Mouse (Mus musculus) CH12.LX (cell line): ENCODE data around the gene Ogfod3. TPM values are rescaled to one million over a fixed set of nuclear protein-coding genes. Genes with fewer than 3 reads are reported as not detected.

Experiments used
- DNase-seq: peaks from one replicate; pipeline ENCODE4 v3.0.0-alpha.2; 2013; ENCODE audit errors: extremely low read depth
- H3K27ac ChIP-seq: 2 replicates; pipeline ENCODE4 v1.5.1; 2012; ENCODE audit warnings: low read depth, mild to moderate bottlenecking, control low read depth, moderate library complexity; ENCODE audit not compliant: insufficient read depth
- H3K27me3 ChIP-seq: replicated peaks from 2 replicates; pipeline ENCODE3; 2012; ENCODE audit warnings: inconsistent platforms
- H3K36me3 ChIP-seq, 2 experiments: replicated peaks in 1 of 2; 2 replicates each; pipeline versions ENCODE3 to v1.6.1; 2012; ENCODE audit warnings: inconsistent platforms in 1 of 2, low read length in 1 of 2, mild to moderate bottlenecking in 1 of 2, mixed read lengths in 1 of 2, moderate library complexity in 1 of 2; ENCODE audit not compliant: control insufficient read depth in 1 of 2, insufficient read depth in 1 of 2
- H3K4me1 ChIP-seq, 2 experiments: 2 replicates each; pipeline ENCODE4 v1.6.1; 2012; ENCODE audit warnings: inconsistent platforms in 1 of 2, moderate library complexity in 1 of 2; ENCODE audit not compliant: insufficient read depth in 2 of 2, control insufficient read depth in 1 of 2
- H3K4me2 ChIP-seq: 2 replicates; pipeline ENCODE4 v1.6.1; 2012; ENCODE audit warnings: low read depth, mild to moderate bottlenecking, control low read depth; ENCODE audit not compliant: poor library complexity, insufficient read depth, severe bottlenecking
- H3K4me3 ChIP-seq, 3 experiments: fragments of 150-350 bp in 1 of 3; sonication (generic) in 1 of 3; replicated peaks in 1 of 3; 2 replicates each; pipeline versions ENCODE3 to v1.5.1; 2011 to 2012; ENCODE audit warnings: low read depth in 2 of 3, low read length in 2 of 3, mild to moderate bottlenecking in 2 of 3, moderate library complexity in 2 of 3, control low read depth in 1 of 3, improper control_type of control experiment in 1 of 3, inconsistent platforms in 1 of 3, mixed read lengths in 1 of 3; ENCODE audit not compliant: poor library complexity in 1 of 3
- H3K79me2 ChIP-seq: replicated peaks from 2 replicates; pipeline ENCODE4 v1.6.1; 2012; ENCODE audit warnings: mild to moderate bottlenecking, moderate library complexity; ENCODE audit not compliant: control insufficient read depth, poor library complexity, insufficient read depth, severe bottlenecking; ENCODE audit errors: extremely low read depth
- H3K9ac ChIP-seq: 2 replicates; pipeline ENCODE4 v1.6.1; 2012; ENCODE audit warnings: low read depth, mild to moderate bottlenecking, control low read depth, moderate library complexity; ENCODE audit not compliant: insufficient read depth
- H3K9me3 ChIP-seq: replicated peaks from 2 replicates; pipeline ENCODE3; 2012; ENCODE audit warnings: low read length, inconsistent platforms, mixed read lengths
- BHLHE40 ChIP-seq: IDR thresholded peaks from 2 replicates; pipeline ENCODE4 v1.6.1; 2011; ENCODE audit warnings: mild to moderate bottlenecking, low read depth, low read length, improper control_type of control experiment
- CHD1 ChIP-seq: IDR thresholded peaks from 2 replicates; pipeline ENCODE4 v1.6.1; 2012; ENCODE audit warnings: low read depth, low read length, improper control_type of control experiment, inconsistent platforms
- CTCF ChIP-seq, 2 experiments: IDR thresholded peaks in 1 of 2; conservative IDR thresholded peaks in 1 of 2; 2 replicates each; pipeline ENCODE4 v1.5.1; 2011 to 2012; ENCODE audit warnings: low read depth in 2 of 2, low read length in 2 of 2, improper control_type of control experiment in 1 of 2, inconsistent platforms in 1 of 2, mild to moderate bottlenecking in 1 of 2, moderate library complexity in 1 of 2
- E2F4 ChIP-seq: IDR thresholded peaks from 2 replicates; pipeline ENCODE4 v1.6.1; 2011; ENCODE audit warnings: low read depth, low read length, improper control_type of control experiment; ENCODE audit not compliant: insufficient replicate concordance
- ELF1 ChIP-seq: IDR thresholded peaks from 2 replicates; pipeline ENCODE4 v1.6.1; 2014; ENCODE audit warnings: low read depth, mild to moderate bottlenecking, inconsistent platforms, low read length, improper control_type of control experiment
- HCFC1 ChIP-seq: IDR thresholded peaks from 2 replicates; pipeline ENCODE4 v1.6.1; 2012; ENCODE audit warnings: low read depth, mild to moderate bottlenecking, inconsistent platforms, low read length, improper control_type of control experiment
- IRF4 ChIP-seq: IDR thresholded peaks from 2 replicates; pipeline ENCODE4 v1.6.1; 2014; ENCODE audit warnings: low read depth, mild to moderate bottlenecking, inconsistent platforms, low read length, improper control_type of control experiment
- JUN ChIP-seq: IDR thresholded peaks from 2 replicates; pipeline ENCODE4 v1.6.1; 2011; ENCODE audit warnings: low read depth, mild to moderate bottlenecking, low read length, improper control_type of control experiment, moderate library complexity; ENCODE audit not compliant: insufficient read depth
- JUND ChIP-seq: conservative IDR thresholded peaks from 2 replicates; pipeline ENCODE4 v1.6.1; 2011; ENCODE audit warnings: low read depth, low read length, improper control_type of control experiment
- MAX ChIP-seq: IDR thresholded peaks from 2 replicates; pipeline ENCODE4 v1.6.1; 2011; ENCODE audit warnings: low read length, improper control_type of control experiment
- MEF2A ChIP-seq: IDR thresholded peaks from 2 replicates; pipeline ENCODE4 v1.6.1; 2014; ENCODE audit warnings: low read depth, mild to moderate bottlenecking, inconsistent platforms, low read length, improper control_type of control experiment, borderline replicate concordance
- MXI1 ChIP-seq: IDR thresholded peaks from 2 replicates; pipeline ENCODE4 v1.6.1; 2011; ENCODE audit warnings: mild to moderate bottlenecking, low read depth, low read length, improper control_type of control experiment
- MYC ChIP-seq: IDR thresholded peaks from 2 replicates; pipeline ENCODE4 v1.6.1; 2011; ENCODE audit warnings: low read depth, mild to moderate bottlenecking, improper control_type of control experiment, low read length
- NELFE ChIP-seq: IDR thresholded peaks from 2 replicates; pipeline ENCODE4 v1.6.1; 2011; ENCODE audit warnings: low read depth, low read length, improper control_type of control experiment
- NRF1 ChIP-seq: IDR thresholded peaks from 2 replicates; pipeline ENCODE4 v1.6.1; 2014; ENCODE audit warnings: low read depth, mild to moderate bottlenecking, inconsistent platforms, low read length, improper control_type of control experiment, moderate library complexity
- PAX5 ChIP-seq: IDR thresholded peaks from 2 replicates; pipeline ENCODE4 v1.6.1; 2012; ENCODE audit warnings: low read length, inconsistent platforms, mixed read lengths
- POLR2AphosphoS2 ChIP-seq: IDR thresholded peaks from 2 replicates; pipeline ENCODE4 v1.6.1; 2011; ENCODE audit warnings: low read depth, low read length, improper control_type of control experiment
- RCOR1 ChIP-seq: conservative IDR thresholded peaks from 2 replicates; pipeline ENCODE4 v1.6.1; 2012; ENCODE audit warnings: low read depth, mild to moderate bottlenecking, inconsistent platforms, low read length, improper control_type of control experiment
- USF1 ChIP-seq: IDR thresholded peaks from 2 replicates; pipeline ENCODE4 v1.6.1; 2014; ENCODE audit warnings: low read depth, mild to moderate bottlenecking, inconsistent platforms, low read length, improper control_type of control experiment
- USF2 ChIP-seq: conservative IDR thresholded peaks from 2 replicates; pipeline ENCODE4 v1.6.1; 2011; ENCODE audit warnings: low read depth, low read length, improper control_type of control experiment
- ZKSCAN1 ChIP-seq: IDR thresholded peaks from 2 replicates; pipeline ENCODE4 v1.6.1; 2012; ENCODE audit warnings: low read depth, inconsistent platforms, low read length, improper control_type of control experiment, borderline replicate concordance
- ZNF384 ChIP-seq: IDR thresholded peaks from 2 replicates; pipeline ENCODE4 v1.6.1; 2012; ENCODE audit warnings: low read depth, low read length, improper control_type of control experiment, inconsistent platforms
- dilution Hi-C: fragments of 300-500 bp; cut with MboI; formaldehyde crosslinking; loops from 2 replicates; pipeline ENCODE4 v1.14.3; 2020; ENCODE audit warnings: low sequenced_read_pairs; ENCODE audit not compliant: extremely low pct_unique_long_range_greater_than_20kb, extremely low pct_ligation_motif_present
- in situ Hi-C: fragments of 300-500 bp; cut with MboI; formaldehyde crosslinking; loops from 3 replicates; pipeline ENCODE4 v1.14.3; 2019; ENCODE audit warnings: low sequenced_read_pairs, low pct_ligation_motif_present, low pct_unique_long_range_greater_than_20kb, mixed read lengths
- polyA plus RNA-seq: library from polyadenylated mRNA; unstranded; fragments of >175 nt; gene quantifications from 2 replicates; pipeline ENCODE4 v1.2.1, GENCODE M21; 2012; ENCODE audit warnings: low read depth; ENCODE audit not compliant: insufficient read length
- total RNA-seq, 2 experiments: library from RNA; depleted of rRNA; stranded (reverse); fragments of 300-350 nt in 1 of 2; fragments of >200 nt in 1 of 2; gene quantifications; 2 replicates each; pipeline ENCODE4 v1.2.3; 2012 to 2014

Ogfod3 gene
- total and polyA plus RNA-seq, 3 experiments: 13.7 to 18.4 (median 16.4) TPM

- in situ Hi-C loops (no loop called here), dilution Hi-C loops (no loop called here)
- 0 out of 4 replicates have a peak, but pooled peaks cover 0 to 2% of the 10 kb centered on the region in 2 experiments for H3K4me1 ChIP-seq
- no peak for DNase-seq
- H3K36me3 ChIP-seq: peaks cover 15 to 66% of the 10 kb centered on the region in 2 experiments
- no peaks in the 10 kb centered on the region for H3K79me2 ChIP-seq
- no peak overlapping the region for H3K27ac ChIP-seq
- no peaks in the 10 kb centered on the region for H3K9me3 ChIP-seq
- H3K4me2 ChIP-seq: no peak overlapping the region
- no peaks in the 10 kb centered on the region for H3K27me3 ChIP-seq
- TF ChIP-seq POLR2AphosphoS2: no peak
- TF ChIP-seq CHD1: no peak
- no peak for TF ChIP-seq RCOR1
- TF ChIP-seq MEF2A: no peak
- TF ChIP-seq USF1: no peak
- TF ChIP-seq JUND: no peak
- no peak for TF ChIP-seq PAX5
- TF ChIP-seq HCFC1: no peak
- TF ChIP-seq MYC: no peak
- TF ChIP-seq IRF4: no peak
- no peak for TF ChIP-seq ZKSCAN1
- no peak for TF ChIP-seq MXI1
- no peak for TF ChIP-seq E2F4
- TF ChIP-seq BHLHE40: no peak
- no peak for TF ChIP-seq ELF1
- TF ChIP-seq ZNF384: no peak
- TF ChIP-seq NELFE: no peak
- TF ChIP-seq NRF1: no peak
- no peak for TF ChIP-seq CTCF (conservative IDR thresholded peaks at IDR 0.05 in 1 of 2, IDR thresholded peaks at IDR 0.05 in 1 of 2; ENCODE audit: low read depth in 2 of 2, low read length in 2 of 2)
- no peak for TF ChIP-seq JUN
- no peak overlapping the region for H3K4me3 ChIP-seq
- H3K9ac ChIP-seq: no peak overlapping the region
Observed at GRCm38 (mm10) chr11:121216831-121217230, 12.3 kb upstream of the Ogfod3 start.

GRCm38 (mm10) chr11:121203859-121204160 is 701 bp downstream of the Ogfod3 start:
- peaks cover 4 to 19% of the 10 kb centered on the region in 2 experiments for H3K4me1 ChIP-seq
- dilution Hi-C loops: no loop called here
- no peaks in the 10 kb centered on the region for H3K27me3 ChIP-seq
- H3K4me3 ChIP-seq: peak overlapping the region; percentile 39 to 89 (median 75)
- DNase-seq: no peak
- H3K27ac ChIP-seq: no peak overlapping the region
- in situ Hi-C loops: loop anchor here (5.0 kb wide), 1 partner anchor 142 kb away; the partner anchor contains the start of gene Sectm1b
- TF ChIP-seq JUN (no peak), USF2 (peak; percentile 64), MYC (peak; percentile 92), USF1 (peak; percentile 71), MAX (peak; percentile 92), CTCF (conservative IDR thresholded peaks at IDR 0.05 in 1 of 2, IDR thresholded peaks at IDR 0.05 in 1 of 2; ENCODE audit: low read depth in 2 of 2, low read length in 2 of 2) (no peak), ELF1 (no peak), BHLHE40 (peak; percentile 88)
- H3K36me3 ChIP-seq: peaks cover 0 to 19% of the 10 kb centered on the region in 2 experiments
- H3K9ac ChIP-seq: no peak overlapping the region
- no peaks in the 10 kb centered on the region for H3K79me2 ChIP-seq
- H3K4me2 ChIP-seq: peak overlapping the region; percentile 38
- no peaks in the 10 kb centered on the region for H3K9me3 ChIP-seq
